Mouse (Mus musculus): ENCODE results near the gene Vasp.
A peak's percentile ranks its signal among the peaks of the same experiment; 100 is the strongest.
"Not testable (repeated sequence)": the region's sequence is repeated elsewhere in the genome, so short reads cannot be mapped to it uniquely, and the experiment has no call there.

Gene Vasp

DNA sequence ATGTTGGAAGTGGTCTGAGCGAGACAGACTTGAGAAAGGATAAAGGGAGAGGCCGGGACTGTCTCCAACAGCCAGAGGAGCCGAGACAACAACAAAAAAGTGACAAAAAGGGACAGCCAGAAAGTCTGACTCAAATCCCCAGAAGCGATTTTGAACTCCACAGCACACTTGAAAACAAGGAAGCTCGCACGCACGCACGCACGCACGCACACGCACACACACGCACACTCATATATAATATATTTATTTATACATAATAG, 31.4 kb upstream of the Vasp start:
- DNase-seq: no peak

DNA sequence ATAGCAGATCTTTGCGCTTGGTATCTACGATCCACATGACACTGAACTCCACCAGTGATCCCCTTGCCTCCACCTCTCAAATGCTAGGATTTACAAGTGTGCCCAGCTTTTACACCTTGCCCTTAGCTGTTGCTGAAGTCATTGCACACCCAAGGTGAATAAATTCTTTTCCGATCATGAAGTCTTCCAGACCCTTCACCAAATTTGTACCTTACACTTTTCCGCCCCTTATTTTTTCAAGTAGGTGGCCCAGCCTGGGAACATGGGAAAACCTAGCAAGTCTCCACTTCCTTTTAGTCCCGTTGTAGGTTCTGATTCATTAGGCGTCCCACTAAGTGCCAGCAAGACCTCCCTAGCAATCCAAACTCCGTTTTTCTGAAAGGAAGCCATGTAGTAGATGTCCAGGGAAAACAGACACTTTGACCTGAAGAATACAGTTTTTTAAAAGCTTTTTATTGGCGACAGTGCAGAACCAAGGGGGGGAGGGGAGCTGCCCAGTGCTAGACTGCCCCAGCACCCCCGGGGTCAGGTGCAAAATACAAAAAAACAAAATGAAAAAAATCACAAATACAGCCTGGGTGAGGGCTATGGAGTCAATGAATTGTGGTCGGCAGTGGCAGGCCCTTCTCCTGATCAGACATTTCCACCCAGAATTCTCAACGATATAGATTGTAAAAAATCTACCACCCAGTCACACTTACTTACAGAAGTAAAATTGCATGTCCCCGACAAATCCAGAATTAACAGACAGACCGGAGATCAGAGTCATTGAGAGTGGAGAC, 30.8 kb upstream of the Vasp start:
- DNase-seq: no peak

GRCm38 (mm10) chr7:19301461-19302263, 30.0 kb upstream of the Vasp start:
- DNase-seq: no peak

DNA sequence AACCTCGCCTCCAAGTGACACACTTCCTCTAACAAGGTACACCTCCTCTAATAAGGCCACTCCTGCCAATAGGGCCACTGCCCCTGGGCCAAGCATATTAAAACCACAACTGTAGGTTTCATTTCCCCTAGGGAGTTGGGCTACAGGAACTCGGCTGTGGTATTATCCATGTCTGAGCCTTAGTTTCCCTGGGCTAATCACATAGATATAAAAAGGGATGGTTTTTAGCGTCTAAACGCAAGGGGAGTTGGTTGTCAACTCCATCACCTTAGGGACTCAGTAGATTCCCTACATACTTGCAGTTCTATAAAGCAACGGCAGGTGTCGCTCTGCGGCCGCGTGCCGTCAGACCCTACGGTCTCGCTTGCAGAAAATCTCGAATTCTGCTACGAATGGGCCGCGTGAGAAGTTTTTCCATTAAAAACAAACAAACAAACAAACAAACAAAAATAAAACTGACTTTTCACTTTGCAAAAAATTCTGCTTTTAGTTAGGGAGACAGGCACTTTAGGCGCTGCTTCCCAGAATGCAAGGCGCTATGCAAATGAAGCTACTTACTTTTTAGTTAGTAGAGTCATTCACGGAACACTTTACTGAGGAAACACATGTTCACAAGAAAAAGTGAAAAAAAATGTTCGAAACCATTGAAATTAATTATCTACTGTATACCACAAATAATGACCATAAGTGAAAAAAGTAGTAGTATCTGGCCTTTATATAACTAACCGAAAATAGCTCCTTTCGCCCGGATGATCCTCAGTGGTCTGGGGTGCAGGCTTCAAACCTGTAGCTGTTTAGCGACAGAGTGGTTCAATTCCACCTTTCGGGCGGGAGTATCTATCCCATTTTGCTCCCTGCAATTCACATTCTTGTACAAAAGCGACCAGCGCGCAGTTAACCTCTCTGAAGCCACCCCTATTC, 29.1 kb upstream of the Vasp start:
- DNase-seq: peak; percentile 74

- no peak for DNase-seq
These were observed 27.6 kb upstream of the Vasp start for GRCm38 (mm10) chr7:19299194-19299593.

DNA sequence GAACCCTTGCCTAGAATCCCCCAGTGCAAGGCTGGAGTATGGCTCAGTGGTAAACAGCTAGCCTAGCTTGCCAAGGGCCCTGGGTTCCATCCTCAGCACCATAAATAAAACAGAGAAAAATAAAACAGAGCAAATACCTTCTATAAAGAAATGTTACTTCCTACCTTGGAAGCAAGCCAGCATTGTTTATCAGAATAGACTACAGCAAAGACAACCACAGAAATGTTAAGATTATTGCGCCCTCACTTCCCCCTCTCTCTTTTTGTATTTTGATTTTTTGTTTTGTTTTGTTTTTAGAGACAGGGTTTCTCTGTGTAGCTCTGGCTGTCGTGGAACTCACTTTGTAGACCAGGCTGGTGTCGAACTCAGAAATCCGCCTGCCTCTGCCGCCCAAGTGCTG, 26.2 kb upstream of the Vasp start:
- DNase-seq: no peak

DNA sequence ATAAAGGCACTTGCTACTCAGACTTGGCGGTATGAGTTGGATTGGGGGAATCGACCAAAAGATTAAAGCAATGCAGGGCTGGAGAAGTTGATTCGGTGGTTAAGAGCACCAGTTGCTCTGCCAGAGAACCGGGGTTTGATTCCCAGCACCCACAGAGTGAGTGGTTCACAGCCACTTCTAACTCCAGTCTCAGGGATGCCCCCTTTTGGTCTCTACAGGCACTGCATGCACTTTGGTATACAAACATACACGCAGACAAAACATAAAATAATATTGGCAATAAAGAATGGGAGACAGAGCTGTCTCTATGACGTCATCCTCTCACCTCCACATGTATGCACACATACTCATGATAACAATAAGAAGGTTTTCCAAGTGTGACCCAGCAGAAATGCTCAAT, 25.4 kb upstream of the Vasp start:
- DNase-seq: no peak

GRCm38 (mm10) chr7:19295503-19296185, 24.0 kb upstream of the Vasp start:
- DNase-seq: peak; percentile 94

DNA sequence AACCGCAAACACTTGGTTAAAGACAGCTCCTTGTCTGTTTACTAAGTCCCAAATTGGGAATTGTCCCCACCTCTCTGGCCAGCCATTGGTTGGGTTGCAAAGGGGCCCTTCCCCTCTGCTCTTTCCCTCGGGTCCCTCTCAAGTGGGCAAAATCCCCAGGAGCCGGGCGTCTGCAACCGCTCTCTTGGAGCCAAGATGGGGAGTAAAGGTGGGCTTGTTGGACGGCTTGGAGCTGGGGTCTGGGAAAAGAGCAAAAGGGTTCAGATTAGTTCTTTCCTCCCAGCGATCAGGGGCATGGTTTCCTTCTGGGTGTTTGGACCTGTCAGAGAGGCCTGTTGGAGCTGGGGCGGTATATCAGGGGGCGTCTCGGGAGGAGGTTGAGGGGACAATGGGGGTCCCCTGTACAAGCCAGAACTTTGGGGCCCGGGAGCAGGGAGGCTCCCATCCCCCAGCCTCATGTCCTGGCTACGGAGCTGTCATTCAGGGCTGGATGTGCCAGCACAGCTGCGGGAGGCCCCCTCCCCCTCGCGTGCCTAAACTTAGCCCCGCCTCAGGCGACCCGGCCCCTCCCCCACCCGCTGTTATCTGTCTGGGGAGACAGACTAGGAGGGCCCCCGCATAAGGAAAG, 19.5 kb upstream of the Vasp start:
- DNase-seq: no peak

DNA sequence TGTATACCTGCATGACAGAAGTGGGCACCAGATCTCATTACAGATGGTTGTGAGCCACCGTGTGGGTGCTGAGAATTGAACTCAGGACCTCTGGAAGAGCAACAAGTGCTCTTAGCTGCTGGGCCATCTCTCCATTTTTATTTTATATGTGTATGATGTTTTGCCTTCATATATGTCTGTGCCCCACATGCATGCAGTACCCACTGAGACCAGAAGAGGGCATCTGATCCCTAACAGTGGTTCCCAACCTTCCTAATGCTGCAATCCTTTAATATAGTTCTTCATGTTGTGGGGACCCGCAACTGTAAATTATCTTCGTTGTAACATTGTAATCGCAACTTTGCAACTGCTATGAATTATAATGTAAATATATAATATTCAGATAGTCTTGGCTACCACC, 13.1 kb upstream of the Vasp start:
- DNase-seq: no peak

GRCm38 (mm10) chr7:19283406-19283804, 11.8 kb upstream of the Vasp start:
- DNase-seq: no peak

- peak; percentile 78 for DNase-seq
These were observed 11.3 kb upstream of the Vasp start for GRCm38 (mm10) chr7:19282791-19283405.

- DNase-seq: peak; percentile 91
These were observed 10.8 kb upstream of the Vasp start, which contains the start of gene Rtn2 for GRCm38 (mm10) chr7:19282385-19282784. Rtn2 (plus strand) TSS chr7:19282624.

- DNase-seq: not testable (repeated sequence)
These were observed 10.2 kb upstream of the Vasp start for GRCm38 (mm10) chr7:19281680-19282304.

GRCm38 (mm10) chr7:19279581-19280114, 8.0 kb upstream of the Vasp start, which contains the start of gene Ppm1n:
Ppm1n (minus strand) TSS chr7:19280064.
- no peak for DNase-seq

- no peak for DNase-seq
These were observed 7.4 kb upstream of the Vasp start for GRCm38 (mm10) chr7:19279052-19279451.

DNA sequence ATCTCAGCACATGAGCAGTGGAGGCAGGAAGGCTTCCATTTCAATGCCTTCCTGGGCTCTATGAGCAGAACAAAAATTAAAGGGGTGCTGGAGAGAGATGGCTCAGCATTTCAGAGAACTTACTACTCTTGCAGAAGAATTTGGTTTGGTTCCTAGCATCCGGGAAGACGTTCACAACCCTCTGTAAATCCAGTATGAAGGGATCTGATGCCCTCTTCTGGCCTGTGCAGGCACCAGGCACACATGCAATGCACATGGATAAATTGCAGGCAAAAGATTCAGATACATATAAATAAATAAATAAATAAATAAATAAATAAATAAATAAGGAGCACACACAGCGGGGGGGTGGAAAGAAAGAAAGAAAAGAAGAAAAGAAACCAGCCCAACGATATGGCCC, 4.6 kb upstream of the Vasp start:
- DNase-seq: no peak

GRCm38 (mm10) chr7:19272173-19272764, 652 bp upstream of the Vasp start:
- peak; percentile 73 for DNase-seq

DNA sequence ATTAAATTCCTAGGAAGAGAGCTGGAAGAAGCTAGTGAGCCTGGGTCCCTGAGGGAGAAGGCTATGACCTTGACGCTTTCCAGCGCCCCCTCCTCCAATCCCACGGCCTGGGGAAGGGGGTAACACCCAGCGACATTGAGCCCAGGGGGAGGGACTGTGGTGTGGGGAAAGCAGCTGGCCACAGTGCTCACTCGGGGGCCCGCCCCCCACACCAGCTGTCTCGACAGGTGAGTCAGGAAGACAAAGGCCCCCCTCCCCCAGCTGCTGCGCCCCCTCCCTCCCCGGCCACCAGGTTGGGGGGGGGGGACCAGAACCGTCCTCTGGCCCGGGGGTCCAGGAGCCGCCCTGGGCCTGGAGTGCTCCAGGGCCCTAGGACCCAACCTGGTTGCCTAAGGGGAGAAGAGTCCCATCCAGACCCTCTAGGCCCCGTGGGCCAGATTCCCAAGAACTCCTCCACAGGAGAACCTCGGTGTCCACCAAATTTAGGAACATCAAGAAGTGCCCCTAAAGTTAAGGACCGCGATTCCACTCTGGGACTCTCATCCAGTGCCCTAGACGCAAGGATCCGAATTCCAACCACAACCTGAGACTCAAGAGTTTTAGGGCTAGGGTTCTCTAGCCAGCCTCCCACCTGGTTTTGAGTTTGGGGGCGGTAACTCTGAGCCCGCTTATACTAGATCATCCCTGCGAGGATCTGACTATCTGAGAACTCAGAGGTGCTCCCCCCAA, 944 bp downstream of the Vasp start:
- DNase-seq: peak; percentile 62

Measured in cerebellum, adult 11-12 months (tissue).